Mouse (Mus musculus) kidney, adult 2 months (tissue): ENCODE measurements around the gene Catip.

Experiments
- CTCF ChIP-seq: fragments of 200-500 bp; conservative IDR thresholded peaks from 2 replicates; pipeline ENCODE4 v1.5.1; 2011; ENCODE audit warnings: low read depth, mild to moderate bottlenecking, control low read depth, low read length, moderate library complexity, mixed read lengths; ENCODE audit not compliant: insufficient read depth, insufficient read length
- POLR2A ChIP-seq: fragments of 200-500 bp; IDR thresholded peaks from one replicate; pipeline ENCODE4 v1.6.1; 2011; ENCODE audit warnings: low read depth, low read length, control low read depth

DNA sequence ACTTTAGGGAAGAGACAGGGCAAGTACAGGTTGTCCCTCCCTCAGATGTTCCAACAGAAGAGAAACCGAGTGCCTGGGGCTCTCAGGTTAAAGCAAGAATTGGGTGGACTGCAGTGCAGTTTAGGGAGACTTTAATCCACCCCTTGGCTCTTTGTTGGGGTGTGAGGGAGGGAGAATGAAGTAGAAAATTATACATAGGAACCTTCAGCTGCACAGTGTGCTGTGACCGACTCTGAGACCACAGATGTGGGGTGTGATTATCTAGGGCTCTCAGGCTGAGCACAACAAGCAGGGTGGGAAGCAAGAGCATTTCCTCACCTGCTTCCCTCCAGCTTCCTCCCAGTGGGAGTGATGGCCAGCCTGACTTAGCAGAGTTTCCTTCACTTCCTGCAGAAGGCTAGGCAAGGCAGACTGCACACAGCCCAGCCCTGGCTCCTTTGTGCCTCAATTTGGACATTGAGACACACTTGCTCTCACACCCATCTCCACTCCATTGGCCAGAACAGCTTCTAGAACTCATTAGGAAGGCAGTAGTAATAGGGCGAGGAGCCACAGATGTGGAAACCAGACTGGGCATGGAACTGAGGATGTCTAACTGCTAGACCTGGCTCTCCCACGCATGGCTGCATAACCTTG lies 30.7 kb upstream of the Catip start:
- no peak for TF ChIP-seq CTCF
- no peak for TF ChIP-seq POLR2A
